Mouse (Mus musculus) intestine, embryonic 16.5 days (tissue): Measurements from ENCODE around the gene Smoc1. TPM values are rescaled to one million over a fixed set of nuclear protein-coding genes. Genes with fewer than 3 reads are reported as not detected.

Experiments
- ATAC-seq: fragments of 200-750 bp; cut with Nextera tagmentation; 2 replicates; pipeline ENCODE4 v1.8.0; 2017; ENCODE audit warnings: moderate TSS enrichment, moderate library complexity
- H3K27ac ChIP-seq: fragments of 300-500 bp; sonication (generic); 2 replicates; pipeline ENCODE4 v1.5.1; 2014; ENCODE audit warnings: mild to moderate bottlenecking, low read length
- H3K27me3 ChIP-seq: fragments of 300-500 bp; sonication (generic); replicated peaks from 2 replicates; pipeline ENCODE4 v1.6.1; 2014; ENCODE audit warnings: low read length, control low read depth, mixed read lengths; ENCODE audit not compliant: control insufficient read depth, insufficient read depth
- H3K36me3 ChIP-seq: fragments of 300-500 bp; sonication (generic); 2 replicates; pipeline ENCODE4 v1.6.1; 2014; ENCODE audit warnings: low read length, control low read depth; ENCODE audit not compliant: control insufficient read depth, insufficient read depth
- H3K4me1 ChIP-seq: fragments of 300-500 bp; sonication (generic); 2 replicates; pipeline ENCODE4 v1.6.1; 2014; ENCODE audit warnings: low read length, control low read depth, mixed read lengths; ENCODE audit not compliant: control insufficient read depth, insufficient read depth
- H3K4me2 ChIP-seq: fragments of 300-500 bp; sonication (generic); 2 replicates; pipeline ENCODE4 v1.6.1; 2014; ENCODE audit warnings: low read depth, low read length, control low read depth
- H3K4me3 ChIP-seq: fragments of 300-500 bp; sonication (generic); 2 replicates; pipeline ENCODE4 v1.5.1; 2014; ENCODE audit warnings: mild to moderate bottlenecking, low read length
- H3K9ac ChIP-seq: fragments of 300-500 bp; sonication (generic); 2 replicates; pipeline ENCODE4 v1.6.1; 2014; ENCODE audit warnings: low read depth, low read length
- H3K9me3 ChIP-seq: fragments of 300-500 bp; sonication (generic); 2 replicates; pipeline ENCODE4 v1.6.1; 2016; ENCODE audit warnings: low read length, control low read depth; ENCODE audit not compliant: control insufficient read depth
- WGBS: fragments of 180-500 bp; shearing (Covaris S2); extraction: QIAGEN DNeasy Blood & Tissue Kit; methylation state at CpG from one replicate; pipeline ENCODE4 v1.1.7; 2014; 5-methylcytosine and 5-hydroxymethylcytosine counted together
- polyA plus RNA-seq: library from polyadenylated mRNA; unstranded; fragments of >200 nt; fragmentation: Nextera tagmentation; extraction: Ambion mirVana; gene quantifications from 2 replicates; pipeline ENCODE4 v1.2.1, GENCODE M21; 2015

Smoc1 gene
- polyA plus RNA-seq, 1 experiment from 2014 or later, result 9.2 TPM

DNA sequence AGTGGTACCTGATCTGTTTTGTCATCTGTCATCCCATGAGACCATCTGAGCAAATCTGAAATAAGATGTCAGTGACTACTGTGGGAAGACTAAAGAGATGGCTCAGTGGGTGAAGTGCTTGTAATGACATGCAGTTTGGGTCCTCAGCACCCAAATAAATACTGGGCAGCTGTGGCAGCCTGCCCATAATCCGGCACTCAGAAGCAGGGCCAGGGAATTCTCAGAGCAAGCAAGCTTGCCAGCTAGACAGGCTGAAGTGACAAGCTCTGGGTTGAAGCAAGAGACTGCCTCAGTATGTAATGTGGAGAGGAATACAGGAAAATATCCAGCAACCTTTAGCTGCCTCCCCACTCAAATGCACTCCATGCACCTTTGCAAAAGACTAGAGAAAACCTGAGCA lies 58.6 kb downstream of the Smoc1 start:
- Histone ChIP-seq H3K27me3 (no peaks in the 10 kb centered on the region), H3K9ac (no peak overlapping the region), H3K4me1 (no peaks in the 10 kb centered on the region), H3K27ac (no peak overlapping the region), H3K9me3 (no peaks in the 10 kb centered on the region), H3K4me2 (no peak overlapping the region), H3K36me3 (no peaks in the 10 kb centered on the region), H3K4me3 (no peak overlapping the region)
- 72% methylated on average over 1 of the region's 1 CpGs for WGBS
- ATAC-seq, result no peak

DNA sequence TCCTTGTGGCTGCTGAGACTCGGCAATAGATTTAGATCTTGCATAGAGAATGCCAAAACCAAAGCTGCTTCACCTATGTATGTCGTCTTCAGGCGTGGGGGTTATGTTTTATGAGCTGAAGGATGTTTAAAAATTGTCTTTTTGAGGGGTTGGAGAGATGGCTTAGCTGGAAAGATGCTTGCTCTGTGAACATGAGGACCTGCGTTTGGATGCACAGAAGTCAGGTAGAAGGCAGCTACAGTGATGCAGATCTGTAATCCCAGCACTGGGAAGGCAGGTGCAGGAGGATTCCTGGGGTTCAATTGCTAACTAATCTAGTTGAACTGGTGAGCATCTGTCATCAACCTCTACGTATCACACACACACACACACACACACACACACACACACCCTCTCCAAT lies 61.5 kb downstream of the Smoc1 start:
- Histone ChIP-seq H3K4me2 (no peak overlapping the region), H3K4me3 (no peak overlapping the region), H3K36me3 (no peaks in the 10 kb centered on the region), H3K4me1 (no peaks in the 10 kb centered on the region), H3K27ac (no peak overlapping the region), H3K9me3 (no peaks in the 10 kb centered on the region), H3K9ac (no peak overlapping the region), H3K27me3 (no peaks in the 10 kb centered on the region)
- ATAC-seq, result no peak
- WGBS, result 58% methylated on average over 5 of the region's 5 CpGs

DNA sequence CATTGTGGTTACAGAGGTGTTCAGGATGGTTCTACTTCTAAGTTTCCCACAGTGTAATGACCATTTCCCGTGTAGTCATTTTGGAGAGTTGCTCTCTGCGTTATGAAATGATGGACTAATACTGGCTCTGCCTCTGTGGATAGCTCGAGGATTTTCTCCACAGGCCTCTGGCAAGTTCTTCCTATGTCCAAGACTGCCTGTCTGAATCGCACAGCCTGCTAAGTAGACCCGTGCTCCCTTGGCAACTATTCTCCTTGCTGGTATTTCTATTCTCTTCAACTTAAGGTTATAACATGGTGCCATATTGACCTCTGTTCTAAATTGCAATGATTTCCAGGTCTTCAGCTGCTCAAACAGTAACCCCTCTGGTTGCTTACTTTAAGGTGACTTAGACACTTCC lies 65.0 kb downstream of the Smoc1 start:
- no peaks in the 10 kb centered on the region for H3K9me3 ChIP-seq
- H3K27me3 ChIP-seq, result no peaks in the 10 kb centered on the region
- WGBS, result 87% methylated on average over 5 of the region's 5 CpGs
- no peak overlapping the region for H3K4me3 ChIP-seq
- H3K27ac ChIP-seq, result no peak overlapping the region
- H3K9ac ChIP-seq, result no peak overlapping the region
- H3K4me2 ChIP-seq, result no peak overlapping the region
- no peaks in the 10 kb centered on the region for H3K36me3 ChIP-seq
- no peaks in the 10 kb centered on the region for H3K4me1 ChIP-seq
- ATAC-seq, result no peak

DNA sequence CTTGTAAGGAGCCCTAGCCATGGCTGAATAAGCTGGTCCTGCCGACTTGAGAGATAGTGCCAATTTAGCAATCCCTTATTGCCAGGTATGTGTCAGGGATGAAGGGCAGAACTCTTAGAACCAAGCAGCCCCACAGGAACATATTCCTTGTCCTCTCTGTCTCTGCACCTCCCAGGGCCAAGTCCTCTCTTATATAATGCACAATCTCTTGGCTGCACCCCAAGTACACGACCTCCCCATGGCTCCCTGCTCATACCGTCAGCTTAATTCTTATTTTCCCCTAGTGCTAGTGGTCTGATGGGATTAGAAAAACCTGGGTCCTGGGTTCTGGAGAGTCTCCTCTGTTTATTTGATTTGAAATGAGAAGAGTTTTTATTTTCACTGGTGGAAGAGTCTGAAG lies 66.0 kb downstream of the Smoc1 start:
- H3K36me3 ChIP-seq, result no peaks in the 10 kb centered on the region
- no peak overlapping the region for H3K4me2 ChIP-seq
- no peak overlapping the region for H3K4me3 ChIP-seq
- no peaks in the 10 kb centered on the region for H3K4me1 ChIP-seq
- H3K9ac ChIP-seq, result no peak overlapping the region
- no peaks in the 10 kb centered on the region for H3K27me3 ChIP-seq
- ATAC-seq, result no peak
- WGBS, result 73% methylated on average over 3 of the region's 3 CpGs
- H3K27ac ChIP-seq, result no peak overlapping the region
- H3K9me3 ChIP-seq, result no peaks in the 10 kb centered on the region

DNA sequence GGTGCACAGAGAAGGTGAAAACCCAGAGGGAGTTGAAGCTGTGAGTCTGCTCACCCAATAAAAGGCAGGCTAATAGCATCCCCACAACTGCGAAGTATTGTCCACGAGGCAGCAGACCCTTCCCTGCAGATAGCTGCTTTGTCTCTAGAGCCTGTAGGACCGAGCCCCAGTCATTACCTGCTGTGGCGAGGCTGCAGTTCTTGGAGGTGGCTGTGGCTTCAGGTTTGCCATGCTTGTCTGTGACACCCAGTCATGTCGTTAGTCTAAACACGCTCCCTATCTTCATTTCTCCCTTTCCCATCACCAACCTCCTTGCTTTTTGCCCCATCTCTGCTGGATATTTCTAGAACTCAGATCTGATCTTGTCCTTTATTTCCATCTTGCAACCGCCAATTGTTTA lies 66.6 kb downstream of the Smoc1 start:
- no peaks in the 10 kb centered on the region for H3K4me1 ChIP-seq
- H3K36me3 ChIP-seq, result no peaks in the 10 kb centered on the region
- no peak overlapping the region for H3K4me3 ChIP-seq
- H3K4me2 ChIP-seq, result no peak overlapping the region
- no peak for ATAC-seq
- WGBS, result 77% methylated on average over 7 of the region's 7 CpGs
- H3K27ac ChIP-seq, result no peak overlapping the region
- no peaks in the 10 kb centered on the region for H3K9me3 ChIP-seq
- H3K27me3 ChIP-seq, result no peaks in the 10 kb centered on the region
- no peak overlapping the region for H3K9ac ChIP-seq

DNA sequence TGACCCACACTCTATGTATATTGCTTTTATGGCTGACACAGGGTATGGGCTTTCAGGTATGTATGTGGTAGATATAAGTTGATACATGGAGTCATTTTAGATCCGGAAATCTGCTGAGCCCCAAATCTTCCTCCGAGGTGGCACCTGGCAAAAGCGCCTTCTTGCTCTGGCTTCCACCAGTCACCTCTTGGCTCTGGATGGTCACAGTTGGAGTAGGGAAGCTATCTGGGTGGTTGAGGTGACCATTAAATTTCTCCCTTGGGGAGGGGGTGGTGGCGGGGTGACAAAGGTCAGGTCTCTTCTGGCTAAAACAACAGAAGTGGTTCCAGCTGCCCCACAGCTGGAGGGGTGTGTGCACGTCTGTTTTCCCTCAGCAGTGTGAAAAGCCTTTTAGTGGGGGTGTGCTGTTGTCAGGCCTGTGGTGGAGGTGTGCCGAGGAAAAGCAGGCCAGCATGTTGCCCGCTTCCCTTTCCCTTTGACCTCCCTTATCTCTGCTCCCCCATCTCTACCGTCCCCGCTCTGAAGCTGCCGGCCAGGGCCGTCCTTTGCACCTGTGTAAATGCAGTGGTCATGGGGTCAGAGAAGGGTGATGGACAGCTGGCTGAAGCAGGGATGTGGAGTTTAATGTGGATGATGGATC lies 68.3 kb downstream of the Smoc1 start:
- Histone ChIP-seq H3K4me2 (no peak overlapping the region), H3K27me3 (no peaks in the 10 kb centered on the region), H3K9ac (no peak overlapping the region)

DNA sequence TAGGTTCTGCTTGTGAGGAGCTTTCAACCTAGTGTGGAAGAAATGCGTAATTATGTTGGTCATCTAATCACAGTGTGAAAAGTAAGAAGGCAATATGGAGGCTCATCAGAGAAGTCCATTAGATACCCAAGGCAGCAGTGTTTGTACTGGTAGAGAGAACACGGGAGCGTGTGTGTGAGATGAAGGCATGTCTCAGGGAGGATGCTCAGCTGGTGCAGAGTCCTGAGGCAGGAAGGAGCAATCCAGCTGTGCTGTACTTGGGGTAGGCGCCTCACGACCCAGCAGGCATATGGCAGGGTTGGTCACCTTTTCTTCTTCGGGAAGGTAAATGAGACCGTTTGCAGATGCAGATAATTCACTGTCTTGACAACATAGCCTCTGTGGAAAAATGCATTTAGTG lies 70.7 kb downstream of the Smoc1 start:
- ATAC-seq, result no peak
- Histone ChIP-seq H3K27me3 (no peaks in the 10 kb centered on the region), H3K27ac (no peak overlapping the region), H3K9me3 (no peaks in the 10 kb centered on the region), H3K4me1 (no peaks in the 10 kb centered on the region), H3K9ac (no peak overlapping the region), H3K4me2 (no peak overlapping the region), H3K36me3 (no peaks in the 10 kb centered on the region), H3K4me3 (no peak overlapping the region)
- WGBS, result 70% methylated on average over 7 of the region's 7 CpGs

More for the DNA sequence above, 68.3 kb downstream of the Smoc1 start:
- no peak overlapping the region for H3K4me3 ChIP-seq
- no peaks in the 10 kb centered on the region for H3K4me1 ChIP-seq
- H3K9me3 ChIP-seq, result no peaks in the 10 kb centered on the region
- no peak overlapping the region for H3K27ac ChIP-seq
- no peaks in the 10 kb centered on the region for H3K36me3 ChIP-seq
- 39% methylated on average over 11 of the region's 11 CpGs for WGBS
- ATAC-seq, result no peak

DNA sequence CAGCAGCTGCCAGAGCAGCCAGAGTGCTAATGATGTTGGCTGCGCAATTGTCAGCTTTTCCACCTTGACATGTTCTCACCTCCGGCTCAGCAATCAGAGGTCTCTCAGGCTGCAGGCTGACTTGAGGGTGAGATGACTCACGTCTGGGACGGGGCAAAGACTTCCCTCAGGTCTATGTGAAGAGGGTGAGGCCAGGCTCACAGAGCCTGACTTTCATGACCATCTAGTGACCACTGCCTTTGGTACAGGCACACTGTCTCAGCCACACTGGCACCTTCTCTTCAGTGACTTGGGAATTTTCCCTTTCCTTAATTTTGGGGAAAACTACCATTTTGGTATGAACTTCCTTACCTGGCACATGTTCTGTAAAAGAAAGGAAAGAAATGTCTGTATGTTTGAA lies 71.1 kb downstream of the Smoc1 start:
- Histone ChIP-seq H3K4me3 (no peak overlapping the region), H3K9ac (no peak overlapping the region), H3K27me3 (no peaks in the 10 kb centered on the region), H3K4me1 (no peaks in the 10 kb centered on the region), H3K9me3 (no peaks in the 10 kb centered on the region), H3K4me2 (no peak overlapping the region), H3K36me3 (no peaks in the 10 kb centered on the region), H3K27ac (no peak overlapping the region)
- ATAC-seq, result no peak
- WGBS, result 44% methylated on average over 4 of the region's 4 CpGs

DNA sequence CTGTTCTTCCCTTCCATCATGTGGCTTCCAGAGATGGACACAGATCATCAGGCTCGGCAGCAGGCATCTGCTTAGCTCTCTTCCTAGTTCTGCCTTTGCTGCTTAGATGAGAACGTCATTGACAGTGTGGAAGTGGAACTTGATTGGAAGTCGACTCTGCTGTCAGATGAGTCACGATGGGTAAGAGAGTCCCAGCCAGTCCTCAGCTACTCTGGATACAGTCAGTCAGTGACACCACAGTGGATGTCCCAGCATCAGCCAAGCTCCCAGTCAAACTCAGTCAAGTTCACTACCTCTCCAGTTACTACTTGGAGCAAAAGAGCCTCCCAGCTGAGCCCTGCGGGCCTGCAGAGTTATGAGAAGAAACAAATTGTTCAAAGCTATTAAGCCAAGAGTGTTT lies 72.6 kb downstream of the Smoc1 start:
- Histone ChIP-seq H3K4me1 (no peaks in the 10 kb centered on the region), H3K4me2 (no peak overlapping the region), H3K9me3 (no peaks in the 10 kb centered on the region), H3K9ac (no peak overlapping the region), H3K27ac (no peak overlapping the region), H3K27me3 (no peaks in the 10 kb centered on the region), H3K36me3 (no peaks in the 10 kb centered on the region), H3K4me3 (no peak overlapping the region)
- WGBS, result 77% methylated on average over 5 of the region's 5 CpGs
- ATAC-seq, result no peak

DNA sequence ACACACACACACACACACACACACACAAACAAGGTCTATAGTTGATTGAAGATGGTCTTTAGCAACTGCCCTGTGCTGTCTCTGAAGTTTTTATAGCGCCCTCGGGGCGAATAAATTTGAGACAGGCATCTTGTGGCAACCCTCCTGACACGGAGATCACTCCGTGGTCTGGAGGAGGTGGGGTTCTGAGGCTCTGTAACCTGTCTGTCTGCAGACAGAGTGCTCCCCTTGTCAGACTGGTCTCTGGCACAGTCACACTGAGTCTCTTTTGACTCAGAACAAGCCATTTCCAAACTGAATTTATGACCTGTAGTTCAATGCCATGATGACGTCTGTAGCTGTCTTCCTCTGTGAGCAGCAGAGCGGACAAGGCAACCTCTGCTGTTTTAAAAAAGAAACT lies 75.1 kb downstream of the Smoc1 start:
- H3K4me3 ChIP-seq, result no peak overlapping the region
- H3K9me3 ChIP-seq, result no peaks in the 10 kb centered on the region
- no peak overlapping the region for H3K27ac ChIP-seq
- no peak overlapping the region for H3K4me2 ChIP-seq
- no peaks in the 10 kb centered on the region for H3K4me1 ChIP-seq
- H3K36me3 ChIP-seq, result no peaks in the 10 kb centered on the region
- 61% methylated on average over 7 of the region's 7 CpGs for WGBS
- no peak for ATAC-seq
- H3K9ac ChIP-seq, result no peak overlapping the region
- no peaks in the 10 kb centered on the region for H3K27me3 ChIP-seq
